Mouse (Mus musculus) neural tube, embryonic 15.5 days (tissue): Measurements from ENCODE around the gene Mum1. TPM values are rescaled to one million over a fixed set of nuclear protein-coding genes. Genes with fewer than 3 reads are reported as not detected.

Experiments
- ATAC-seq: fragments of 200-750 bp; cut with Nextera tagmentation; 2 replicates; pipeline ENCODE4 v1.8.0; 2017; ENCODE audit warnings: mild to moderate bottlenecking, moderate TSS enrichment, moderate library complexity; ENCODE audit not compliant: low FRiP score
- H3K27ac ChIP-seq: fragments of 300-500 bp; sonication (generic); replicated peaks from 2 replicates; pipeline ENCODE4 v1.5.1; 2015; ENCODE audit warnings: mild to moderate bottlenecking, inconsistent platforms
- H3K27me3 ChIP-seq: fragments of 300-500 bp; sonication (generic); replicated peaks from 2 replicates; pipeline ENCODE4 v1.6.1; 2015; ENCODE audit warnings: inconsistent platforms
- H3K36me3 ChIP-seq: fragments of 300-500 bp; sonication (generic); 2 replicates; pipeline ENCODE4 v1.6.1; 2015; ENCODE audit warnings: inconsistent platforms
- H3K4me1 ChIP-seq: fragments of 300-500 bp; sonication (generic); 2 replicates; pipeline ENCODE4 v1.6.1; 2015; ENCODE audit warnings: inconsistent platforms
- H3K4me2 ChIP-seq: fragments of 300-500 bp; sonication (generic); 2 replicates; pipeline ENCODE4 v1.6.1; 2015; ENCODE audit warnings: inconsistent platforms, mild to moderate bottlenecking, moderate library complexity
- H3K4me3 ChIP-seq: fragments of 300-500 bp; sonication (generic); replicated peaks from 2 replicates; pipeline ENCODE4 v1.5.1; 2015; ENCODE audit warnings: mild to moderate bottlenecking, inconsistent platforms
- H3K9ac ChIP-seq: fragments of 300-500 bp; sonication (generic); replicated peaks from 2 replicates; pipeline ENCODE4 v1.6.1; 2015; ENCODE audit warnings: mild to moderate bottlenecking, inconsistent platforms
- H3K9me3 ChIP-seq: fragments of 300-500 bp; sonication (generic); replicated peaks from 2 replicates; pipeline ENCODE4 v1.6.1; 2016; ENCODE audit warnings: inconsistent platforms
- WGBS: fragments of 180-500 bp; shearing (Covaris S2); methylation state at CpG from one replicate; pipeline ENCODE4 v1.1.7; 2015; ENCODE audit warnings: mixed read lengths; 5-methylcytosine and 5-hydroxymethylcytosine counted together
- polyA plus RNA-seq: library from polyadenylated mRNA; unstranded; fragments of >200 nt; fragmentation: Nextera tagmentation; extraction: Ambion mirVana; gene quantifications from 2 replicates; pipeline ENCODE4 v1.2.1, GENCODE M21; 2015

Mum1 gene
- polyA plus RNA-seq, 1 experiment from 2014 or later: 46.8 TPM

DNA sequence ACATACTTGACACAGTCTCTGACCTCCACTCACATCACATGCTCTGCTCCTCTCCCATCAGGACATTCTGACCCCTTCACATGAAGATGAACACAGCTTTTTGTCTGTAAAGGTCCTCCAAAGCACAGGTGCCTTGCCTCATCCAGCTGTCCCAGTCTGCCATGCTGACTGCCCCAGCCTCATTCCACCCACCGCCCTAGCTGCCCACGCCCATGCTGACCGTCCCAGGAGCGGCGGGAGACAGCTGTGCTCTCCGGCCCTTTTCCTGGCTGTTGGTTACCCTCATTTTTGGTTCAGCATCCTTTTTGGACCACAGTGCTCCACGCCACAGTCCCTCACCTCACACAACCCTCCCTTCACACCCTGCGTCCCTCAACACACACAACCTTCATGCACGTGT lies 52.2 kb downstream of the Mum1 start:
- WGBS: 96% methylated on average over 9 of the region's 9 CpGs
- no peak overlapping the region for H3K9ac ChIP-seq
- no peak overlapping the region for H3K27ac ChIP-seq

GRCm38 (mm10) chr10:80279273-80279672 lies 53.0 kb downstream of the Mum1 start:
- ATAC-seq: no peak
- Histone ChIP-seq H3K4me3 (no peak overlapping the region), H3K27me3 (no peaks in the 10 kb centered on the region), H3K4me2 (no peak overlapping the region), H3K4me1 (peaks cover 9% of the 10 kb centered on the region), H3K9ac (no peak overlapping the region), H3K9me3 (no peaks in the 10 kb centered on the region), H3K36me3 (peaks cover 88% of the 10 kb centered on the region), H3K27ac (no peak overlapping the region)
- WGBS: 96% methylated on average over 12 of the region's 12 CpGs

More for the DNA sequence above, 52.2 kb downstream of the Mum1 start:
- H3K27me3 ChIP-seq: no peaks in the 10 kb centered on the region
- no peak overlapping the region for H3K4me2 ChIP-seq
- peaks cover 16% of the 10 kb centered on the region for H3K4me1 ChIP-seq
- no peak for ATAC-seq
- H3K36me3 ChIP-seq: peaks cover 79% of the 10 kb centered on the region
- H3K4me3 ChIP-seq: no peak overlapping the region
- H3K9me3 ChIP-seq: no peaks in the 10 kb centered on the region

- Histone ChIP-seq H3K9ac (no peak overlapping the region), H3K4me1 (peaks cover 9% of the 10 kb centered on the region), H3K27me3 (no peaks in the 10 kb centered on the region), H3K9me3 (no peaks in the 10 kb centered on the region), H3K27ac (0 out of 2 replicates have a peak overlapping the region, but pooled peaks have one; percentile 37), H3K36me3 (peaks cover 93% of the 10 kb centered on the region), H3K4me3 (no peak overlapping the region), H3K4me2 (no peak overlapping the region)
- ATAC-seq: no peak
- 87% methylated on average over 7 of the region's 7 CpGs for WGBS
Measured at GRCm38 (mm10) chr10:80281304-80281703, 55.1 kb downstream of the Mum1 start.

- no peak; the same call in 1 of the 2 replicates for ATAC-seq
- 51% methylated on average over 8 of the region's 8 CpGs for WGBS
- Histone ChIP-seq H3K27me3 (no peaks in the 10 kb centered on the region), H3K9ac (0 out of 2 replicates have a peak overlapping the region, but pooled peaks have one; percentile 6), H3K36me3 (peaks cover 93% of the 10 kb centered on the region), H3K4me2 (no peak overlapping the region), H3K27ac (0 out of 2 replicates have a peak overlapping the region, but pooled peaks have one; percentile 37), H3K4me1 (peaks cover 9% of the 10 kb centered on the region), H3K4me3 (no peak overlapping the region), H3K9me3 (no peaks in the 10 kb centered on the region)
Measured at GRCm38 (mm10) chr10:80281921-80282371, 55.7 kb downstream of the Mum1 start.

- no peak overlapping the region for H3K9ac ChIP-seq
- peaks cover 9% of the 10 kb centered on the region for H3K4me1 ChIP-seq
- ATAC-seq: no peak
- no peak overlapping the region for H3K4me3 ChIP-seq
- no peak overlapping the region for H3K4me2 ChIP-seq
- H3K27ac ChIP-seq: no peak overlapping the region
- no peaks in the 10 kb centered on the region for H3K27me3 ChIP-seq
- WGBS: 90% methylated on average over 20 of the region's 20 CpGs
- no peaks in the 10 kb centered on the region for H3K9me3 ChIP-seq
- H3K36me3 ChIP-seq: peaks cover 90% of the 10 kb centered on the region
Measured at GRCm38 (mm10) chr10:80282481-80283441, 56.5 kb downstream of the Mum1 start.

DNA sequence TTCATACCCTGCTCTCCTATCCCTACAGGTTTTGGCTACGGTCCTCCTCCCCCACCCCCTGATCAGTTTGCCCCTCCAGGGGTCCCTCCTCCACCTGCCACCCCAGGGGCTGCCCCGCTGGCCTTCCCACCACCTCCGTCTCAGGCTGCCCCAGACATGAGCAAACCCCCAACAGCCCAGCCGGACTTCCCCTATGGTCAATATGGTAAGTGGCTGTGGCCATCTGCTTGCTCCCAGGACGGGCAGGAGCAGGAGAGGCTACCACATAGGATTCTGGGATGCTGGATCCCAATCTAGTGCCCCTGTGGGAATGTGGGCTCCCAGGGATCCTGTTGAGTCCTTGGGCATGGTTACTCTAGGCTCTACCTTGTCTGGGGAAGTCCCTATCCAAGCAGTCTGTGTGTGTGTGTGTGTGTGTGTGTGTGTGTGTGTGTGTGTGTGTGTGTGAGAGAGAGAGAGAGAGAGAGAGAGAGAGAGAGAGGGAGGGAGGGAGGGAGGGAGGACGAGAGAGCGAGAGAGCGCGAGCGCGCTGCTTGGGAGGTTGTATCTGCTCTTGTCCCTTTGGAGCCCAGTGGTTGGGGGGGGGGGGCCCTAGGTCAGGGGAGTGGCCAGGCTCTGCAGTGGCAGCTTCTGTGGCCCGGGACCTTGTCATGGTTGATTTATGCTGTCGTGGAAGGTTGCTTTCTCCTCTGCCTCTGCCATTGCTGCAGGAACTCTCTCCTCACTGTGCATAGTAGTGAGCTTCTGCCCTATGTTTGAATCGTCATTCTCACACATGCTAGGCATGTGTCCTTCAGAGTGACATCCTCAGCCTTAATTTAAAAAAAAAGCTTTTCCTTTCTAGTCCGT lies 59.2 kb downstream of the Mum1 start:
- 73% methylated on average over 14 of the region's 15 CpGs for WGBS
- peaks cover 70% of the 10 kb centered on the region for H3K36me3 ChIP-seq
- no peak overlapping the region for H3K27ac ChIP-seq

GRCm38 (mm10) chr10:80288097-80288496 lies 61.9 kb downstream of the Mum1 start:
- 93% methylated on average over 12 of the region's 12 CpGs for WGBS
- no peaks in the 10 kb centered on the region for H3K9me3 ChIP-seq
- H3K27me3 ChIP-seq: no peaks in the 10 kb centered on the region
- peaks cover 45% of the 10 kb centered on the region for H3K36me3 ChIP-seq
- no peak overlapping the region for H3K9ac ChIP-seq
- H3K4me2 ChIP-seq: no peak overlapping the region
- no peak overlapping the region for H3K4me3 ChIP-seq
- H3K27ac ChIP-seq: no peak overlapping the region
- ATAC-seq: no peak
- peaks cover 8% of the 10 kb centered on the region for H3K4me1 ChIP-seq

More for the DNA sequence above, 59.2 kb downstream of the Mum1 start:
- Histone ChIP-seq H3K4me2 (no peak overlapping the region), H3K9ac (no peak overlapping the region), H3K9me3 (no peaks in the 10 kb centered on the region), H3K4me1 (peaks cover 9% of the 10 kb centered on the region), H3K4me3 (no peak overlapping the region), H3K27me3 (no peaks in the 10 kb centered on the region)
- no peak for ATAC-seq

- Histone ChIP-seq H3K4me1 (peaks cover 14% of the 10 kb centered on the region), H3K27ac (no peak overlapping the region), H3K9me3 (no peaks in the 10 kb centered on the region), H3K27me3 (no peaks in the 10 kb centered on the region), H3K4me2 (no peak overlapping the region), H3K4me3 (no peak overlapping the region), H3K9ac (no peak overlapping the region), H3K36me3 (peaks cover 40% of the 10 kb centered on the region)
- ATAC-seq: no peak
- WGBS: 74% methylated on average over 8 of the region's 8 CpGs
Measured at GRCm38 (mm10) chr10:80288657-80289056, 62.4 kb downstream of the Mum1 start.

DNA sequence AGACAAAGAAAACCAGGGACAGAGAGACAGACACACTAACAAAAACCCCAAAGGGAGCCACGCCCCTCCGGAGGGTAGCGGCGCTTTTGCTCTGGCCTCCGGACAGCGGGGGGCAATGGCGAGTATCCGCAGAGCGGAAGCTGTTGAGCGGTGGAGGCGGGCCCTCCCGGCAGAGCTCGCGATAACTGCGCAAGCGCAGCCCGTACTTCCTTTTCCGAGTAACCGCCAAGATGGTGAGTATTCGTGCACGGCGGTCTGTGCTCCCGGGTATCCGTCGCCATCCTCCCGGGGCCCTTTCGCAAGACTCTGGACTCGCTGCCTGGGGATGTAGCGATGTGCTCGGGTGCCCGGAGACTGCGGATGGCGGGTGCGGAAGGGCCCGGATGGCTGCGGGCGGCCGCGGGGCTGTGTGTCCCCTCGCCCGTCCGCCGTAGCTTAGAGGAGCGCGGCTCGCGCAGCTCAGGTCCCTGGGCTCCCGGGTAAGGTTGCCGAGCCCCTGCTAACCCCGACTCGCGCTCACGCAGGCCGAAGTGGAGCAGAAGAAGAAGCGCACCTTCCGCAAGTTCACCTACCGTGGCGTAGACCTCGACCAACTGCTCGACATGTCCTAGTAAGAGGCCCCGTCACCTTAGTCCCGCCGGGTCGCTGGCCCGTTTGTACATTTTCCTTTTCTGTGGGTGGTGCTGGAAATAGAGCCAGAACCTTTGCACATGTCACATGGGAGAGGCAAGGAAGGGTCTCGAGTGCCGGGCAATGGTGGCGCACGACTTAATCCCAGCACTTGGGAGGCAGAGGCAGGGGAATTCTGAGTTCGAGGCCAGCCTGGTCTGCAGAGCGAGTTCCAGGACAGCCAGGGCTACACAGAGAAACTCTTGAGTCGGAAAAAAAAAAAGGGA lies 66.3 kb downstream of the Mum1 start, which contains the start of gene Rps15:
Gene Rps15 (plus strand): TSS at position 203 of the 896 bp plus-strand sequence.
- WGBS: under 1% methylated on average over 72 of the region's 72 CpGs
- Histone ChIP-seq H3K4me1 (peaks cover 52% of the 10 kb centered on the region), H3K9me3 (no peaks in the 10 kb centered on the region), H3K27me3 (no peaks in the 10 kb centered on the region), H3K4me2 (peak within 1 kb of the TSS; percentile 82), H3K4me3 (peak within 1 kb of the TSS; percentile 88), H3K36me3 (peaks cover 22% of the 10 kb centered on the region), H3K27ac (peak within 1 kb of the TSS; percentile 94), H3K9ac (peak within 1 kb of the TSS; percentile 95)
- peak; percentile 77 for ATAC-seq

GRCm38 (mm10) chr10:80293325-80293724 lies 67.1 kb downstream of the Mum1 start:
- peaks cover 60% of the 10 kb centered on the region for H3K4me1 ChIP-seq
- WGBS: 27% methylated on average over 14 of the region's 14 CpGs
- ATAC-seq: no peak
- H3K27me3 ChIP-seq: no peaks in the 10 kb centered on the region
- H3K9ac ChIP-seq: peak overlapping the region; percentile 95
- peak overlapping the region; percentile 88 for H3K4me3 ChIP-seq
- H3K4me2 ChIP-seq: peak overlapping the region; percentile 82
- H3K36me3 ChIP-seq: peaks cover 16% of the 10 kb centered on the region
- peak overlapping the region; percentile 94; the same call in 1 of the 2 replicates for H3K27ac ChIP-seq
- H3K9me3 ChIP-seq: no peaks in the 10 kb centered on the region
